Mouse (Mus musculus): ENCODE data around the gene Trove2.

DNA sequence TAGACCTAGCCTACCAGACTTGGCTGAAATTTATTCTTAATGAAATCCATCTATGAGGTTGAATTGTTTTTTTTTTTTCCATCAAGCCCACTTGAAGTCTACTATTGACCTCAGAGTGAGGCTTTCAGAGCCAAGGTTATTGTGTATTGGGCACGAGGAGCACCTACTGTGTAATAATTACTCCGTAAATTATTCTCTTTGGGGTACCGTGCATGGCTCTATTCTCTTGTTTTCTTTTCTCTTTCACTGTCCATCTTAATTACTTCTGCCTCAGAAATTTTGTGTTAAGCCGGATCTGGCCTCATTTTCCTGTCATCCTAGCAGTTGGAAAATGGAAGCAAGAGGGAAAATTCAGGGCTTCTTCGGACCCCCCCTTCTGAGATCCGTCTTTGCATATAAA lies 34.7 kb downstream of the Trove2 start:
- TF ChIP-seq POLR2AphosphoS2 (IDR thresholded peaks at IDR 0.05; ENCODE audit: low read length) (no peak), SIN3A (IDR thresholded peaks at IDR 0.05; ENCODE audit: low read length) (no peak), CTCF (IDR thresholded peaks at IDR 0.05 in 2 of 3, conservative IDR thresholded peaks at IDR 0.05 in 1 of 3; ENCODE audit: control insufficient read depth in 1 of 3, insufficient read depth in 1 of 3, low read depth in 2 of 3, low read length in 3 of 3, poor library complexity in 1 of 3, severe bottlenecking in 1 of 3) (no peak), CHD2 (IDR thresholded peaks at IDR 0.05; ENCODE audit: low read length) (no peak), POLR2A (IDR thresholded peaks at IDR 0.05; ENCODE audit: control insufficient read depth in 1 of 2, insufficient read depth in 1 of 2, low read depth in 1 of 2, low read length in 2 of 2, poor library complexity in 1 of 2) (no peak), MEF2A (IDR thresholded peaks at IDR 0.05; ENCODE audit: extremely low read depth, insufficient replicate concordance, low read depth, low read length, poor library complexity, severe bottlenecking) (no peak), GATA1 (IDR thresholded peaks at IDR 0.05; ENCODE audit: low read depth, low read length) (no peak), ZMIZ1 (IDR thresholded peaks at IDR 0.05; ENCODE audit: low read depth, low read length) (no peak), MAZ (IDR thresholded peaks at IDR 0.05; ENCODE audit: low read depth, low read length) (no peak), EP300 (IDR thresholded peaks at IDR 0.05; ENCODE audit: low read depth in 1 of 2, low read length in 2 of 2) (no peak), TBP (IDR thresholded peaks at IDR 0.05; ENCODE audit: low read depth, low read length) (no peak), NELFE (IDR thresholded peaks at IDR 0.05; ENCODE audit: low read depth, low read length) (no peak)
